Mouse (Mus musculus): Measurements from ENCODE around the gene Arhgef18.

Gene Arhgef18

DNA sequence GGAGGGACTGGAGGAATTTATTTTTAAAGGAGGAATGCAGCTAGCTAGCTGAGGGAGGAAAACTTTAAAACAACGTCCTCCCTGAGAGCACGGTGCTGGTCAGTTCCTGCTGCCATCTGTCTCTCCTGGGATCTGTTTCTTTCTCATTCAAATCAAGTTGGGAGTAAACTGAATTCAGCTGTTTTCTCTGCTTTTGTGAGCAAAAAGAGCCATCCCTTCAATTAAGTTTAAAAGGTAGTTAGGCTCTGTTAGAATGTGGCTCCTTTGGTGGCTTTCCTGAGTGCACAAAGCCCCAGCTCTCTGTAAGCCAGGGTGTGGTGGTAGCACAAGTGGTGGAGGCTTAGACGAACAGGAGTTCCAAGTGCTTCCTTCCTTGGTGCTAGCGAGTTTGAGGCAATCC is 2.4 kb downstream of the Arhgef18 start:
- no peak for DNase-seq (ENCODE audit: low spot score)

DNA sequence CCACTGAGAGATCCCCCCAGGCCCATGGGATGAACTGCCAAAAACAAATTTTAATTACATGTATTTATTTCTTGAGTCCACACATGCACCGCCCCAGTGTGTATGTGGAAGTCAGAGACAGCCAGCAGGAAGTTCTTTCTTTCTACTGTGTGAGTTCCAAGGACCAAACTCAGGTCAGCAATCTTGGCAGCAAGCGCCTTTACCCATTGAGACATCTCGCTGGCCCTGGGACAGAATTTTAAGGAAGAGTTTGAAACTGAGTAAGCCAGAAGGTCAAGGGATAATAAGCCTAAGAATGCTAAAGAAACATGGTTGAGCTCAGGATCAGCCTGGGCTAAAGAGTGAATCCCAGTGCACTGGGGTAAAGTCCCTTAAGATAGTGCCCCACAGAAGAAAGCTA is 4.8 kb downstream of the Arhgef18 start:
- DNase-seq (ENCODE audit: low spot score), result no peak

DNA sequence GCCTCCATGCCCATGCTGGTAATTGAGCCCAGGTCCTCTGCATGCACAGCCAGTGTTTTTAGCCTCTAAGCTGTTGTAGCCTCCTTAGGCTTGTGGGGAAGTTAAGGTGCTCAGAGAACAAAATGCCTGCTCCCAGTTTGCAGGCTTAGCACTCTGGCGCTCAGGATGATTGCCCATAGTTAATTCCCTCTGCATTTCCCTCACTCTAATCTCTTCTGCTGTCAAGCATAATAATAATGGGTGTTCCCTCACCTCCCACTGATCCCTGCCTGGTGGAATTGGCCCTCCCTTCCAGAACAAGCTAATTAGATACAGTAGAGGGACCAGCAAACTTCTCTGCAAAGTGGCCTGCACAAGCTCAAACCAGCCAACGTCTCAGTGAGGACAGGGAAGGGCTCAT is 7.7 kb downstream of the Arhgef18 start:
- DNase-seq (ENCODE audit: low spot score), result no peak

DNA sequence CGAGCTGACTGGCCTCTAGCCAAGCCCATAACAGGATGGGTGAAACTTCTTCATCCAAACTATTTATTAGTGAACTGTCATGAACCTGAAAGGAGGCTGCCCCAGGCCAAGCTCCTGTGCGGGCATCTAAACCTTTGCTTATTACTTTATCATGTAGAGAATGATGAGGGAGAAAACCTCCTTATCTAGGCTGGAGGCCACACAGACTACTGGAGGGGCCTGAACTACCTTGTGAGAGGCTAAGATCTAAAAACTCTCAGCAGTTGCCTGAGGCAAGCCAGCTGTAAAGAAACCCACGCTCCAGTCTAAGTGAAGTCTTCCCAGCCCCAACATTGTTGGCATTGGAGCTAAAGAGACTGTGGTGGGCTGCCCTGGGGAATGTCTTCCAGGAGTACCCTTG is 14.6 kb downstream of the Arhgef18 start:
- DNase-seq (ENCODE audit: low spot score), result no peak

DNA sequence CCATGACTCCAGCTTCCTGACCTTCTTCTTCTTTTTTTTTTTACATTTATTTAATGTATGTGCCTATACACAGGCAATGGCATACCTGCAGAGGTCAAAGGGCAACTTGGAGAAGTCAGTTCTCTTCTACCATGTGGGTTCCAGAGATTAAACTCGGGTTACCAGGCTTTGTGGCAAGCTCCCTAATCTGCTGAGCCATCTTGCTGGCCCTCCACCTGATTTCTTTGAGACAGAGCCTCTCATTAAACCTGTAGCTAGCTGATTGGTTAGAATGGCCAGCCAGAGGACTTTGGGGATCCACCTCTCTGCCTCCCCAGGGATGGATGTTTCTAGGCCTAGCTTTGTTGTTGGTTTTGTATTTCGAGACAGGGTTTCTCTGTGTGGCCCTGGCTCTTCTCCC is 18.3 kb downstream of the Arhgef18 start:
- no peak for DNase-seq (ENCODE audit: low spot score)

DNA sequence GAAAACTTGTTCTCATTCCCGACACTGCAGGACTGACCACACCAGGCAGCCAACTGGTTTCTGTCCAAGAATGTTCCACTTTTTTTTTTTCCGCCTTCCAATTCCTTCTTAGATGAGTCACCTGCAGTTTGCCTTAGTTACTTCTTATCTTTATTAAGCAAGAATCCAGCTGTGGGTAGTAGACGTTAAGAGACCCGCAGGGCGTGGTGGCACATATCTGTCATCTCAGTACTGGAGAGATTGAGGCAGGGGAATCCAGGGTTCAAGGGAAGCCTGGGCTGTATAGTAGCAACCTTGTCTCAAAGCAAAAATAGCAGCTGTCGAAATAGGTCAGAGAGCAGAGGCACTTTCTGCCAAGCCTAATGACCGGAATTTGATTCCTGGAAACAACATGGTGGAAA is 19.1 kb downstream of the Arhgef18 start:
- no peak for DNase-seq (ENCODE audit: low spot score)

DNA sequence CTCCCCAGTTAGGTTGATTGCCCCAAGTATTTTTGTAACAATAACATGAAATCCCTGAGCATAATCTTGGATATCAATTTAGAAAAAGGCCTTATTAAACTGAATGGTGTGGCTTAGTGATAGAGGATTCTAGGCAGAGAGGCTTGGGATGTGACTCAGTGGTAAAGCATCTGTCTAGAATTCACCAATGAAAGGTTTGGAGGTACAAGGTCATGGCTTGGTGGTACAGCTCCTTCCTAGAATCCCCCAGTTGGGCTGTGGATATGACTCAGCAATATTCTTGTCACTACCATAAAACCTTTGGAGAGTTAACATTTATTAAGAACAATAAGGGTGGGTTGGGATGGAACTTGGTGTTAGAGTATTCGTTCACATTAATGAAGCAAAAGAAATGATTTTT is 20.0 kb downstream of the Arhgef18 start:
- no peak for DNase-seq (ENCODE audit: low spot score)

DNA sequence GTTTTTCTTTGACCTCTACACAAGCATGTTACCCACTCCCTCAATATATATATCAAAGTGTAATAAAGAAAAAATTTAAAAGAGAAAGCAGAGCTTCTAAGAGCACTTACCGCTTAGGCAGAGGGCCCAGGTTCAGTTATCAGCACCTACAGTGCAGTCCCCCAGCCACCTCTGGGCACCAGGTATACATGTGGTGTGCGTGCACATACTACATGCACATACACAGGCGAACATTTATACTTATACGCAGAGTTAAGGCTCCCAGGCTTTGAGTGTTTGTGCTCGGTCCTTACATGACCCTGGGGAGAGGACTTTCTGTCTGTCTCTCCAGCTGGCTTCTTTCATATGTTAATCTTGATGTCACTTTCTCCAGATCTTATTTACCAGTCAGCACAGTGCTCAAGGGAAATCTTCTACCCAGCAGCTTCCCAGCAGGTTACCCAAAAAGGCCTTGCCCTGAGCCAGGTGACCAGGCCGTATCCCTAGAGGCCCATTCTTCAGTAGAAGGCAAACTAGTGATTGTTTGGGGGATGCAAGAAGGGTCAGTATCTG is 21.9 kb downstream of the Arhgef18 start:
- DNase-seq (ENCODE audit: low spot score), result no peak

DNA sequence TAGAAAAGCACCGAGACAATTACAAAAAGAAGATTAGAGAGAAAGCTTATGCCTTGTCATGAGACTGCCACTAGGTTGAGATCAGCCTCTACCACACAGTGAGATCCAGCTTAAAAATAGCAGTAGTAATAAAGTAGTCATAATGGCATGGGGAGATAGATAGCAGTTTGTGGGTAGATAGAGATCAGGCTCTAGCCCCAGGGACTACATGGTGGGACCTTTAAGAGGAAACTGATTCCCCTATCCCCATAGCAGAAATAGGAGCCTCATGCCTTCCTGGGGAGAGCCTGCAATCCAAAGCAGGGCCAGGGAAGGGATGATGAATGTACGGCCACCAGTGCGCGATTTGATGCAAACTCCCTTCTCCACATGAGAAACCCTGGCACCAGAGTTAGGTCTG is 22.5 kb downstream of the Arhgef18 start:
- DNase-seq (ENCODE audit: low spot score), result no peak

DNA sequence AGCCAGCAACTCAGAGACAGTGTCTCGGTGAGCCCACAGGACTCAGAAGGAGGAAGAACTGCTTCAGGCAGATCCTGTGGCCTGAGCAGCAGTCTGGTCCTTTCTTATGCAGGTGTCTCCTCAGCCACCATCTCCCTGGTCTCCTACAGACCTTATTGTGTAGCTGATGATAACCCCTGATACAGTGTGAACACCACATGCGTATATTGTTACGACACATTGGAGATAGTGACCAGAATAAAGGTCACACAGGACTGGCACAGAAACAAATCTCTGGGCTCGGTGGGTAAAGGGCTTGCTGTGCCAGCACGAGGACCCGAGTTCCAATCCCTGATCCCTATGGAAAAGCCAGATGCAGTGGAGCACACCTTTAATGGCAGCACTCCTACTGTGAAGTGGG is 22.9 kb downstream of the Arhgef18 start:
- no peak for DNase-seq (ENCODE audit: low spot score)

DNA sequence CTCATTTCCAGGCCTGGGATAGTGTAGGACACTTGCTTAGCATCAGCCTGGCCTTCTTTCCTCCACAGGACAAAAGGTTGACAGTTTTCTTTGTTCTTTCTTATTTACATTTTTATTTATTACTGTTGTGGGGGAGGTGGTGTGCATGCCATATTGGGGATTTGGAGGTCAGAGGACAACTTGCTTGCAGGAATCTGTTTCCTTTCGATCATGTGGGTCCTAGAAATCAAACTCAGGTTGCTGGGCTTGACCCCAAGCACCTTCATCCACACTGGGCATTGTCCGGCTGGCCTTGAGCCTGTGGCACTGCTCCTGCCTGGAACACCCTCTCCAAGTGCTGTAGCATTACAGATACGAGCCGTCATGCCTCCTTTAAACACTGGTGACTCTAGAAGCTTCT is 24.0 kb downstream of the Arhgef18 start:
- no peak for DNase-seq (ENCODE audit: low spot score)

DNA sequence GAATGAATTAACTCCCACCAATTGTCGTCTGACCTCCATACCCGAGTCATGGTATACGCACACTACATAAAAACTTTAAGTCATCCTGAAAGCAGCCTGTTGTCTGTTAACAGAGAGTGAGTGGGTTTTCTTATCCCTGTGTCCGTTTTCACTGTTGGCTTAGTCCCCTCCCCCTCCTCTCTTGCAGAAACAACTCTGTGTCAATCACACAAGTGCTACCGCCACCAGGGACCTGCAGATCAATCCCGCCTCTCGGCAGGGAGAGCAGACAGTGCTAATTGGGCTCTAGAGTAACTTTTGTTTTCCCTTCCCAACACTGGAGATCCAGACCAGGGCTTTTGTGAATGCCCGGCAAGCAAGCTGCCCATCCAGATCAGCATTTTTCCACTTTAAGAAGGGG is 24.6 kb downstream of the Arhgef18 start:
- DNase-seq (ENCODE audit: low spot score), result no peak

DNA sequence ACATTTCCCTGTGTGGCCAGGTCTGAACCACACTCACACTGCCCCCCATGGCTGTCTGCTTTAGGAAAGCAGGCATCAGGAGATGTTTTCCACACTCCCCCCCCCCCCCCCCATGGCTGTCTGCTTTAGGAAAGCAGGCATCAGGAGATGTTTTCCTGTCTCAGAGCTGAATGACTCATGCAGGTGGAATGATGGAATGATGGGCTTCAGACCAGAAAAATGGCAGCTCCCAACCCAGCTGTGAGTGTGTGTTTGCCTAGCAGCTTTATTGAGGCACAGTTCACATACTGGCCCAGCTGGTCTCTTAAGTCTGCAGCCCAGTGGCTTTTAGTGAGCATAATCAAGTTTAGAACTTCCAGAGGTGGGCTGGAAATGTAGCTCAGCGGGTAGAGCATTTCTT is 25.3 kb downstream of the Arhgef18 start:
- no peak for DNase-seq (ENCODE audit: low spot score)

DNA sequence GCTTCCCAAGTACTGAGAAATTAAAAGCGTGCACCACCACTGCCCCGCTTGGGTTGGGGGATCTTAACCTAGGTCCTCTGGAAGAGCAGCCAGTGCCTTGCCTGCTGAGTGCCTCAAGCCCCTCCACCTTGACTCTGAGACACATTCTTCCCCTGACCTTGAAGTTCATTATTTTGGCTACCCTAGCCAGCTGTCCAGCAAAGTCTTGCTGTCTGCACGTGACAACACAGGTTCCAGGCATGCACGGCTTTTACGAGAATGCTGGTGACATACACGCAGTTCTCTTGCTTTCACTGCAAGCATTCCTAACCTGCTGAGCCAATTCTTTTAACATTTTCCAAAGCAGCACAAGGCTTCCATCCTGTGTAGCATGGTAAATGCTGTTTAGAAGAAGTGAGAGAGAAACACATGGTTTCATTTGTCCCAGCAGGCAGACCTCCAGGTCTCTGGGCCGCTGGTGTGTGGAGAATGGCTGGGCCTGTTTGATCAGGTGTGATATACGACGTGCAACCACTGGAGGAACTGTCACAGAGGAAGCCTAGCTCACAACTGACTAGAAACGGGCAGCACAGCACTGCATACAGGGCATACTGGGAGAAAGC is 27.4 kb downstream of the Arhgef18 start:
- no peak for DNase-seq (ENCODE audit: low spot score)

DNA sequence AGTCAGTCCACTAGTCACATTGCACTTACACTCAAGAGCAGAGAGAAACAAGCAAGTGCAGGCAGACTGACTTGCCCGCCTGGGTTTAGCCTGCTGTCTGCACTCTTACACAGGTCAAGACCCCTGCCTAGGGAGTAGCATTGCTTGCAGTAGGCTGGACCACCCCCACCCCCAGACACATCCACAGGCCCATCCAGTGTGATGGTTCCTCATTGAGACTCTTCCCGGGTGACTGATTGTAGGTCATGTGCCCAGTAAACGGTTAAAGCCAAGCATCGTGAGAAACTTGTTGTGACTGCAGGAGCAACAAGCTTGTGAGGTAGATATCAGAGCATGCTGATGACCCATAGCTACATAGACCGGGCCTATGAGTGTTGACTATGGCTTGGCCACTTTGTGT is 28.7 kb downstream of the Arhgef18 start:
- DNase-seq (ENCODE audit: low spot score), result no peak

DNA sequence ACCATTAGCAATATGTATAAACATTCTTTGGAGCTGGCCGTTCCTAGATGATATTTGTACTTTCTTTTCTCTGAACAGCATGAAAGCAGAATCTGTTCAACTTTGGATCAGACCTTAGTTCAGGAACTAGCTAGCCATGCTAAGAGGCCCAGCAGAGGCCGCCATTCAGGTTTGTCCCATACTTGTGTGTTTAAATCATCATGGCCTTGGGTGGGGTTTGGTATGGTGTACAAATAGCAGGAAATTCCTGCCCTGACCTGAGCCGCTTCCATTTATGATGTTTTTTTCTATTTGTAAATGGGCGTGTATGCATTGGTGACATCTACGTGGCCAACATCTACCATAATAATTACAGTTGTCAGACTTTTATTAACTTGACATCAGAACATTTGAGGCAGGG is 32.4 kb downstream of the Arhgef18 start:
- no peak for DNase-seq (ENCODE audit: low spot score)

DNA sequence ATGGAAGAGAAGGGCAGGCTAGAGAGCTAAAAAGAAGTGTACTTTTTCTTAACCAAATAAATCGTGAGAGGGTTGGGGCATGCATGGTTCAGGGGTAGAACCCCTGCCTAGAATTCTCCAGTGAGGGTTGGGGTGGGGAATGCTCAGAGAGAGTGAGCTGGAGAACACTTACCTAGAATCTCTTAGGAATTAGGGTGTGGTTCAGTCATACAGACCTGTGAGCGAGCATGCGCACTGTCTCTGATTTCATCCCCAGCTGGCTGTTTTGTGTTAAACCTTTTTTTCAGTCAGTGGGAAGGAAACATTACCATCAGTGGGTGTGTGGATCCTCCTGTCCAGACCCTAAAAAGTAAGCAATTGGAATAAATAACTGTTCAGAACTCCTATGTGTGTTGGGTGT is 33.4 kb downstream of the Arhgef18 start:
- no peak for DNase-seq (ENCODE audit: low spot score)

DNA sequence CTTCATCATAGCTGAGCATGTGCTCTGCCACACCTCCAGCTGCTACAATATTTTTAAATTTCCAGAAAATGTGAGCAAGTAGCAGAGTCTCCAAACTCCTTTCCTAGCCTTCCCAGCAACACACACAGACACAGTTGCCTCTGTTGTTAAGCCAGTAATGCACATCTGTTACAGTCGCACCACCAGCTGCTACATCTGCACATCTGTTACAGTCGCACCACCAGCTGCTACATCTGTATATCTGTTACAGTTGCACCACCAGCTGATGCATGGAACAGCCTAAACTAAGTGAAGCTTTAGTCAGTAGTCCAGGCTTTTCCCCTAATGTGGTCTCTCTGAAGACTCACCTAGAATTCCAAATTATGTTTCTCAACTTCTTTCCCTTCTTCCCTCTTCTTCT is 35.6 kb downstream of the Arhgef18 start:
- DNase-seq (ENCODE audit: low spot score), result no peak

DNA sequence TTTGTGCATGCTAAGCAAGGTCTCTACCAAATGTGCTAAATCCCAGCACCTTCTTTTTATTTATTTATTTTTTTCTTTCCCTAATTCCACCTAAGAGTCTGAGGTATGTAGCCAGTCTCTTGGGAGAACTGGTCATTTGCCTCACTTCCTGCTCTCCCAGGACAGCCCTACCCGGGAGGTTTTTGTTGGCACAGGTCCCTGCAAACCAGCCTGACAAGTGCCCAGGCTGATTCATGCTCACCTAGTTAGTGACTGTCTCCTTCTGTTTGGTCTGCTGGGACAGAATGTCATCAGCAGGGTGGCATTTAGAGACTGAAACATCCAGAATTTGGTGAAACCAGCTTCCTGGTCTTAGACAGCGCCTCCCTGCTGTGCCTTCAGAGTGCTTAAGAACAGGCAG is 37.2 kb downstream of the Arhgef18 start:
- DNase-seq (ENCODE audit: low spot score), result no peak

DNA sequence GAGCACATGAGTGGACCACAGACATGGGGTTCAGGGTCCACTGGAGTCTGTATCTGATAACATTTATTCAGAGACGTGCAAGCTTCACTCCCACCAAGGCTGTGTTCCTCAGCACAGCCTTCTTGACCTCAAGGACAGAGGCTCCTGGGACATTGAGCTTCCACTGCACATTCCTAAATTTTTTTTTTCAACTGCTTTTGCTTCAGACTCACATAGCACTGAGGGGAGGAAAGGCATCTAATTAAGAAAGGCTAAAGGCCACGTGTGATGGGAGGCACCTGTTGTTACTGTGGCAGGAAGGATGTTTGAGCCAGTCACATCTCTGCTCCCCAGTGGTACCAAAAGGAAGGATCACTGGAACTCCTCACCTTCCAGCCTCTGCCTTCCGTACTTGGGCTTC is 38.3 kb downstream of the Arhgef18 start:
- no peak for DNase-seq (ENCODE audit: low spot score)

DNA sequence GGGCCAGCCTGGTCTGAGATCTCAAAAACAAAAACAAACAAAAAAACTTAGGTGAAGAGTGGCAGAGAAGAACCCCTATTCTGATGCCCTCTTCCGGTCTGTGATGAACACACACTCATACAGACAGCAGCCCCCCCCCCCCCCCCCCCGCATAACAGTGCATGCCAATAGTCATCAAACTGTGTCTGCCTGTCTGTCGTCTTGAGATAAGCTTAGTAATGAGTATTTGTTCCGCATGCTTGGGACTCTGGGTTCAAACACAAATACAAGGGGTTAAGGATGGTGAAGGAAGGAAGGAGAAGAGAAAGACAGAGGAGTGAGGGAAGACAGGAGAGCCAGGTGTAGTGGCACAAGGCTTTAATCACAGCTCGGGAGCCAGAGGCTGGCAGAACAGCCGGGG is 43.7 kb downstream of the Arhgef18 start:
- no peak for DNase-seq (ENCODE audit: low spot score)

DNA sequence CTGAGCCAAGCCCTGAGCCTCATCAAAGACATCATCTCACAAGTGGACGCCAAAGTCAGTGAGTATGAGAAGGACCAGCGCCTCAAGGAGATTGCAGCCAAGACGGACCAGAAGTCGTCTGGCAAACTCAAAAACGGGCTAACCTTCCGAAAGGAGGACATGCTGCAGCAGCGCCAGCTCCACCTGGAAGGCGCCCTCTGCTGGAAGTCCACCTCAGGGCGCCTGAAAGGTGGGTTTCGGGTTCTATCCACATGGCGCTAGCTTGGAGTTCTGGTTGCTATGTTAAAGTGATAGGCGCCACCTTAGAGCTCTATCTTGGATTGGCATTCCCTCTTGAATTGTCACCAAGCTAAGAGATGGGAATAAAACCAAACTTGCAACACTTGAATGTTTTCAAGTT is 46.7 kb downstream of the Arhgef18 start:
- peak; percentile 9 for DNase-seq (ENCODE audit: low spot score)

DNA sequence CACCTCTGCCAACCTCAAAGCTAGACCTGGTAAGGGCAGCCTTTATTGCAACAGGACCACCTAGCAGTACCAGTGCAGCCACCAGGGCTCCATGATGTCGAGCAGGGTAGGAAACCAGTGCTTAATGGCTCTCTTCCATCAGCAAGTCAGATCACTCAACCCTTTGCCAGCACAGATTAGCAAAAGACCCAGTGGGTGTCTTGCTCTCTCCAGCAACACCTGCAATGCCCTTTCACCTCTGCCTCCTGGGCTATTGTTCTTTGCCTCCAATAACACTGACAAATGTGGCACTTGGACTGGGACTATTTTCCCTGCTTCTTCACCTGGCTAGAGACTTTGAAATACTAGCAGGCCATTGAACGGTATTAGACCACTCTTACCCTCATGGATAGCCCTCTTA is 56.4 kb downstream of the Arhgef18 start:
- DNase-seq (ENCODE audit: low spot score), result no peak

DNA sequence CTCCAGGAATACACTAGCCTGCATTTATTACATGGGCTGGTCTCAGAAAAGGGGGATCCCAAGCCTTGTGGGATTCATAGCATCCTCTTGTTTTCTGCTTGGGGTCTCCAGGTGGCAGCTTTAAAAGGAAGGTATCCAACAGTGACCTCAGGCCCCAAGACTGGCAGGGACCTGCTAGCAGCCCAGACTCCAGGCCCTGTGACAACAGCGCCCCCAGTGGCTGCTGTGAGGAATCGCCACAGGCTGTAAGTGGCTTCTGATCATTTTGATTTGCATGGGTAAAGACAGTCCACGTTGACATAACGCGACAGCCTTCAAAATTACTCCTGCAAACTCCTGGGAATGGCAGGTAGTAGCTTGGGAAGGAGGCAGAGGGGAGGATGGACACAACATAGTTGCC is 57.9 kb downstream of the Arhgef18 start:
- DNase-seq (ENCODE audit: low spot score), result peak; percentile 41

DNA sequence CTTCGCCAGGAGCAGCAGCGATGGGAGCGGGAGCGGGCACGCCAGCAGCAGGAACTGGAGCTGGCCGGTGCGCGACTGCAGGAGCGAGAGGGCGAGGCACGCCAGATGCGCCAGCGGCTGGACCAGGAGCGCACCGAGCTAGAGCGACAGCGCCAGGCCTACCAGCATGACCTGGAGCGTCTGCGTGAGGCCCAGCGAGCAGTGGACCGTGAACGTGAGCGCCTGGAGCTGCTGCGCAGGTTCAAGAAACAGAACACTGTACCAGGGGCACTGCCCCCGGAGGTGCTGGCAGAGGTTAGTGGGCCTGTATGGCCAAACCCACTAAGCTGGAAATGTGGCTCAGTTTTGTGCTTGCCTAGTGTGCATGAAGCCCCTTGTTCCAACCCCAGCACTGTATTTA is 59.2 kb downstream of the Arhgef18 start:
- DNase-seq (ENCODE audit: low spot score), result no peak
